Mouse (Mus musculus): ENCODE results near the gene Abhd15. TPM values are rescaled to one million over a fixed set of nuclear protein-coding genes. Genes with fewer than 3 reads are reported as not detected.

The Abhd15 gene
- polyA plus RNA-seq, 1 experiment from 2014 or later, result 3.3 TPM

- no peak overlapping the region for H3K27ac ChIP-seq (replicated peaks; ENCODE audit: low read depth, low read length)
- H3K4me1 ChIP-seq (ENCODE audit: control insufficient read depth, insufficient read depth, low read length), result no peaks in the 10 kb centered on the region
- no peak overlapping the region for H3K4me2 ChIP-seq (ENCODE audit: low read depth, low read length)
- no peak overlapping the region for H3K9ac ChIP-seq (ENCODE audit: low read depth, low read length)
- no peaks in the 10 kb centered on the region for H3K27me3 ChIP-seq (replicated peaks; ENCODE audit: control insufficient read depth, insufficient read depth, low read length)
- no peak overlapping the region for H3K4me3 ChIP-seq (ENCODE audit: low read depth, low read length)
- ATAC-seq (ENCODE audit: low read depth), result no peak
- peaks cover 31% of the 10 kb centered on the region for H3K36me3 ChIP-seq (ENCODE audit: control insufficient read depth, insufficient read depth, low read length)
- no peak for DNase-seq (ENCODE audit: low spot score)
- H3K9me3 ChIP-seq (ENCODE audit: control insufficient read depth, low read length), result no peaks in the 10 kb centered on the region
- WGBS, result 88% methylated on average over 6 of the region's 6 CpGs
Observed at GRCm38 (mm10) chr11:77476895-77477294, 38.0 kb upstream of the Abhd15 start.

GRCm38 (mm10) chr11:77483043-77483442, 31.9 kb upstream of the Abhd15 start:
- H3K9me3 ChIP-seq (ENCODE audit: control insufficient read depth, low read length), result no peaks in the 10 kb centered on the region
- H3K4me1 ChIP-seq (ENCODE audit: control insufficient read depth, insufficient read depth, low read length), result peaks cover 24% of the 10 kb centered on the region
- no peaks in the 10 kb centered on the region for H3K36me3 ChIP-seq (ENCODE audit: control insufficient read depth, insufficient read depth, low read length)
- DNase-seq (ENCODE audit: low spot score) (no peak), ATAC-seq (ENCODE audit: low read depth) (no peak)
- H3K4me2 ChIP-seq (ENCODE audit: low read depth, low read length), result no peak overlapping the region
- H3K9ac ChIP-seq (ENCODE audit: low read depth, low read length), result no peak overlapping the region
- no peak overlapping the region for H3K4me3 ChIP-seq (ENCODE audit: low read depth, low read length)
- WGBS, result 88% methylated on average over 2 of the region's 3 CpGs
- no peak overlapping the region for H3K27ac ChIP-seq (replicated peaks; ENCODE audit: low read depth, low read length)
- H3K27me3 ChIP-seq (replicated peaks; ENCODE audit: control insufficient read depth, insufficient read depth, low read length), result no peaks in the 10 kb centered on the region

GRCm38 (mm10) chr11:77483510-77484255, 31.2 kb upstream of the Abhd15 start:
- 62% methylated on average over 11 of the region's 11 CpGs for WGBS
- no peak overlapping the region for H3K9ac ChIP-seq (ENCODE audit: low read depth, low read length)
- no peak overlapping the region for H3K4me2 ChIP-seq (ENCODE audit: low read depth, low read length)
- ATAC-seq (ENCODE audit: low read depth) (no peak), DNase-seq (ENCODE audit: low spot score) (no peak)
- no peaks in the 10 kb centered on the region for H3K27me3 ChIP-seq (replicated peaks; ENCODE audit: control insufficient read depth, insufficient read depth, low read length)
- no peaks in the 10 kb centered on the region for H3K9me3 ChIP-seq (ENCODE audit: control insufficient read depth, low read length)
- H3K4me1 ChIP-seq (ENCODE audit: control insufficient read depth, insufficient read depth, low read length), result peaks cover 31% of the 10 kb centered on the region
- H3K27ac ChIP-seq (replicated peaks; ENCODE audit: low read depth, low read length), result no peak overlapping the region
- H3K36me3 ChIP-seq (ENCODE audit: control insufficient read depth, insufficient read depth, low read length), result no peaks in the 10 kb centered on the region
- H3K4me3 ChIP-seq (ENCODE audit: low read depth, low read length), result no peak overlapping the region

GRCm38 (mm10) chr11:77485229-77485628, 29.7 kb upstream of the Abhd15 start:
- no peaks in the 10 kb centered on the region for H3K9me3 ChIP-seq (ENCODE audit: control insufficient read depth, low read length)
- 48% methylated on average over 6 of the region's 6 CpGs for WGBS
- H3K4me2 ChIP-seq (ENCODE audit: low read depth, low read length), result no peak overlapping the region
- no peaks in the 10 kb centered on the region for H3K36me3 ChIP-seq (ENCODE audit: control insufficient read depth, insufficient read depth, low read length)
- no peak overlapping the region for H3K9ac ChIP-seq (ENCODE audit: low read depth, low read length)
- peaks cover 35% of the 10 kb centered on the region for H3K4me1 ChIP-seq (ENCODE audit: control insufficient read depth, insufficient read depth, low read length)
- no peak overlapping the region for H3K27ac ChIP-seq (replicated peaks; ENCODE audit: low read depth, low read length)
- no peak overlapping the region for H3K4me3 ChIP-seq (ENCODE audit: low read depth, low read length)
- peak; percentile 66 for DNase-seq (ENCODE audit: low spot score)
- H3K27me3 ChIP-seq (replicated peaks; ENCODE audit: control insufficient read depth, insufficient read depth, low read length), result no peaks in the 10 kb centered on the region
- ATAC-seq (ENCODE audit: low read depth), result peak; percentile 17; the same call in 1 of the 2 replicates

- DNase-seq (ENCODE audit: low spot score), result peak; percentile 42
- no peak overlapping the region for H3K27ac ChIP-seq (replicated peaks; ENCODE audit: low read depth, low read length)
- ATAC-seq (ENCODE audit: low read depth), result no peak
- H3K9me3 ChIP-seq (ENCODE audit: control insufficient read depth, low read length), result no peaks in the 10 kb centered on the region
- 0 out of 2 replicates have a peak overlapping the region, but pooled peaks have one; percentile 7 for H3K4me2 ChIP-seq (ENCODE audit: low read depth, low read length)
- WGBS, result 61% methylated on average over 5 of the region's 5 CpGs
- no peak overlapping the region for H3K4me3 ChIP-seq (ENCODE audit: low read depth, low read length)
- H3K9ac ChIP-seq (ENCODE audit: low read depth, low read length), result peak overlapping the region; percentile 25; the same call in 1 of the 2 replicates
- H3K27me3 ChIP-seq (replicated peaks; ENCODE audit: control insufficient read depth, insufficient read depth, low read length), result no peaks in the 10 kb centered on the region
- H3K36me3 ChIP-seq (ENCODE audit: control insufficient read depth, insufficient read depth, low read length), result no peaks in the 10 kb centered on the region
- peaks cover 44% of the 10 kb centered on the region for H3K4me1 ChIP-seq (ENCODE audit: control insufficient read depth, insufficient read depth, low read length)
Observed at GRCm38 (mm10) chr11:77486798-77487197, 28.1 kb upstream of the Abhd15 start.

GRCm38 (mm10) chr11:77488771-77489581, 25.9 kb upstream of the Abhd15 start:
- H3K27me3 ChIP-seq (replicated peaks; ENCODE audit: control insufficient read depth, insufficient read depth, low read length), result no peaks in the 10 kb centered on the region
- no peaks in the 10 kb centered on the region for H3K36me3 ChIP-seq (ENCODE audit: control insufficient read depth, insufficient read depth, low read length)
- peak overlapping the region; percentile 84 for H3K9ac ChIP-seq (ENCODE audit: low read depth, low read length)
- peak overlapping the region; percentile 91 for H3K4me3 ChIP-seq (ENCODE audit: low read depth, low read length)
- H3K4me1 ChIP-seq (ENCODE audit: control insufficient read depth, insufficient read depth, low read length), result peaks cover 50% of the 10 kb centered on the region
- ATAC-seq (ENCODE audit: low read depth) (no peak), DNase-seq (ENCODE audit: low spot score) (no peak)
- no peaks in the 10 kb centered on the region for H3K9me3 ChIP-seq (ENCODE audit: control insufficient read depth, low read length)
- H3K27ac ChIP-seq (replicated peaks; ENCODE audit: low read depth, low read length), result peak overlapping the region; percentile 70; the same call in 1 of the 2 replicates
- 3% methylated on average over 25 of the region's 55 CpGs for WGBS
- H3K4me2 ChIP-seq (ENCODE audit: low read depth, low read length), result peak overlapping the region; percentile 95

GRCm38 (mm10) chr11:77489591-77490235, 25.2 kb upstream of the Abhd15 start, which contains the start of gene Ankrd13b:
Ankrd13b (minus strand) TSS chr11:77489678.
- Histone ChIP-seq H3K4me2 (ENCODE audit: low read depth, low read length) (peak within 1 kb of the TSS; percentile 95), H3K4me3 (ENCODE audit: low read depth, low read length) (peak within 1 kb of the TSS; percentile 91), H3K9me3 (ENCODE audit: control insufficient read depth, low read length) (no peaks in the 10 kb centered on the region), H3K4me1 (ENCODE audit: control insufficient read depth, insufficient read depth, low read length) (peaks cover 58% of the 10 kb centered on the region), H3K9ac (ENCODE audit: low read depth, low read length) (peak within 1 kb of the TSS; percentile 84), H3K27ac (replicated peaks; ENCODE audit: low read depth, low read length) (peak within 1 kb of the TSS; percentile 70; the same call in 1 of the 2 replicates), H3K36me3 (ENCODE audit: control insufficient read depth, insufficient read depth, low read length) (no peaks in the 10 kb centered on the region), H3K27me3 (replicated peaks; ENCODE audit: control insufficient read depth, insufficient read depth, low read length) (no peaks in the 10 kb centered on the region)
- ATAC-seq (ENCODE audit: low read depth) (peak; percentile 53), DNase-seq (ENCODE audit: low spot score) (peak; percentile 91)
- WGBS, result under 1% methylated on average over 10 of the region's 87 CpGs

- ATAC-seq (ENCODE audit: low read depth) (no peak), DNase-seq (ENCODE audit: low spot score) (no peak)
- Histone ChIP-seq H3K4me1 (ENCODE audit: control insufficient read depth, insufficient read depth, low read length) (peaks cover 56% of the 10 kb centered on the region), H3K9ac (ENCODE audit: low read depth, low read length) (0 out of 2 replicates have a peak overlapping the region, but pooled peaks have one; percentile 84), H3K27me3 (replicated peaks; ENCODE audit: control insufficient read depth, insufficient read depth, low read length) (no peaks in the 10 kb centered on the region), H3K4me3 (ENCODE audit: low read depth, low read length) (peak overlapping the region; percentile 91; the same call in 1 of the 2 replicates), H3K9me3 (ENCODE audit: control insufficient read depth, low read length) (no peaks in the 10 kb centered on the region), H3K27ac (replicated peaks; ENCODE audit: low read depth, low read length) (peak overlapping the region; percentile 92), H3K36me3 (ENCODE audit: control insufficient read depth, insufficient read depth, low read length) (no peaks in the 10 kb centered on the region), H3K4me2 (ENCODE audit: low read depth, low read length) (peak overlapping the region; percentile 95)
- 60% methylated on average over 6 of the region's 6 CpGs for WGBS
Observed at GRCm38 (mm10) chr11:77490451-77490850, 24.5 kb upstream of the Abhd15 start.
